Mouse (Mus musculus) CH12.LX (cell line): ENCODE data around the gene Larp4b.

ENCODE experiments used
- BHLHE40 ChIP-seq: IDR thresholded peaks from 2 replicates; pipeline ENCODE4 v1.6.1; 2011; ENCODE audit warnings: mild to moderate bottlenecking, low read depth, low read length, improper control_type of control experiment
- CTCF ChIP-seq, 2 experiments: IDR thresholded peaks in 1 of 2; conservative IDR thresholded peaks in 1 of 2; 2 replicates each; pipeline ENCODE4 v1.5.1; 2011 to 2012; ENCODE audit warnings: low read depth in 2 of 2, low read length in 2 of 2, improper control_type of control experiment in 1 of 2, inconsistent platforms in 1 of 2, mild to moderate bottlenecking in 1 of 2, moderate library complexity in 1 of 2
- RCOR1 ChIP-seq: conservative IDR thresholded peaks from 2 replicates; pipeline ENCODE4 v1.6.1; 2012; ENCODE audit warnings: low read depth, mild to moderate bottlenecking, inconsistent platforms, low read length, improper control_type of control experiment
- ZC3H11A ChIP-seq: IDR thresholded peaks from 2 replicates; pipeline ENCODE4 v1.6.1; 2012; ENCODE audit warnings: low read depth, mild to moderate bottlenecking, inconsistent platforms, low read length, improper control_type of control experiment

- TF ChIP-seq ZC3H11A (no peak), CTCF (conservative IDR thresholded peaks at IDR 0.05 in 1 of 2, IDR thresholded peaks at IDR 0.05 in 1 of 2; ENCODE audit: low read depth in 2 of 2, low read length in 2 of 2) (peak in 1 of 2 experiments; percentile 50; a peak in 2 of 4 replicates), RCOR1 (no peak), BHLHE40 (no peak)
These were observed 85.0 kb downstream of the Larp4b start for GRCm38 (mm10) chr13:9178718-9179117.
